Mouse (Mus musculus) retina, embryonic 14.5 days (tissue): ENCODE data around the gene Rprd2.
"Not testable (repeated sequence)": the region's sequence is repeated elsewhere in the genome, so short reads cannot be mapped to it uniquely, and the experiment has no call there.

Source experiments
- DNase-seq: peaks from one replicate; pipeline ENCODE4 v3.0.0-alpha.2; 2015; ENCODE audit warnings: low spot score

The Rprd2 gene

GRCm38 (mm10) chr3:95818026-95818511, 594 bp downstream of the Rprd2 start:
- peak; percentile 63 for DNase-seq

DNA sequence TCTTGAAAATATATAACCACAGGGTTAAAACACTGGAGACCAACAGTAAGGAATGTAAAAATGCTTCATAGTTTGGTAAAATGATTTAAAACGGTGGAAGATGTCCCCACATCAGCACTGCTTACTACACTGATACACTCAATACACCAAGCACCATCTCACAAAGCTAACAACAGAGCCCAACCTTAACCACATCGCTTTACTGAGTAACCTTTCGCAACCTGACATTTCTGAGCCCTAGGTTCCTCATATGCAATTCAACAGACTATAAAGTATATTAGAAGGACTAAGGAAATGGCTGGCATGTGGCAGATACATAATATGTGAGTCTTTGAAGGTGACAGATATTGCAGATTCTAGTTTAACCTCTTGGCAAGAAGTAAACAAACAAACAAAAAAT, 2.0 kb downstream of the Rprd2 start:
- no peak for DNase-seq

DNA sequence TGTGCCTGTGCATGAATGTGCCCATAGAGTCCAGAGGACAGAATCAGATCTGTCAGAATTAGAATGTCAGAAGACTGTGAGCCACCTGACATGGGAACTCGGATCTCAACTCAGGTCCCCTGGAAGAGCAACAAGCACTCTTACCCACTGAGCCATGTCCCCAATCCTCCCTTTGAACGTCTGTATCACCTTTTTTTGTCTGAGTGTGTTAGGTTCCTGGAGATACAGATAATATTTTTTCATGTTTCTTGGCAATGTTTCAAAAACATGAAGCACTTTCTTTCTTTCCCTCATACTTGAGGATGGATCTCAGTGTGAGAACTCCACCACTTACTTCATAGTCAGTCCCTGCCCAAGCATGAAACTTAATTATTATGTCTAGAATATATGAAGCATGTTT, 10.3 kb downstream of the Rprd2 start:
- DNase-seq = no peak

- not testable (repeated sequence) for DNase-seq
Observed at GRCm38 (mm10) chr3:95807630-95808029, 11.0 kb downstream of the Rprd2 start.

DNA sequence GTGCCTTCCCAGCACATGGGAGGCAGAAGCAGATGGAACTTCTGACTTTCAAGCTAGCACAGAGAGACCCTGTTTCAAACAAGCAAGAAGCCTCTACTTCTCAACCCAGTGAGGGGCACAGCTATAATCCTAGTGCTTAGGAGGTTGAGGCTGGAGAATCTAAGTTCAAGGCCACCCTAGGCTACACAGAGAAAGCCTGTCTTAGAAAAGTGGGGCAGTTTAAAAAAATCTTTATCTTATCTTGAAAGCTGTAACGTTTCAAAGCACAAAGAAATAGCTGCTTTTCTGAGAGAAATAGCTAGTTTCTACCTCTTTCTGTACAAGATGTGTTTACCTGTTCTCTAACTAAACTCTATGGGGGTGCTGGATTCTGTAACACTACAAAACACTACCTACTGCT, 12.0 kb downstream of the Rprd2 start:
- DNase-seq = no peak

DNA sequence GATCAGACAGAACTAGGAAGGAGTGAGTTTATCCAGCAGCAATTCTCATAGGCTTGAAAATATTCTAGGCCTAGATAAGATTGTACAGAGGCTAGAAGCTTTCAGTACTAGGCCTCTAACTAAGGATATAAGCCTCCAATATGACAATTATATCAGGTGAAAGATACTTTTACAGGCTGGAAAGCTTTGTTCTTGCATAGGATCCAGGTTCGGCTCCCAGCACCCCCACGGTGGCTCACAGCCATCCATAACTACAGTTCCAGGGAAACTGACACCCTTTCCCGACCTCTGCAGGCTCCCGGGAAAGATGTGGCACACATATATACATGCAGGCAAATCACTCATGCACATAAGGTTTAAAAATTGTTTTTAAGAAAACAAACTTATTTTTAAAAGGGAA, 14.8 kb downstream of the Rprd2 start:
- no peak for DNase-seq

GRCm38 (mm10) chr3:95798756-95799155, 19.9 kb downstream of the Rprd2 start:
- DNase-seq = no peak

GRCm38 (mm10) chr3:95794299-95794698, 24.4 kb downstream of the Rprd2 start:
- DNase-seq = no peak

DNA sequence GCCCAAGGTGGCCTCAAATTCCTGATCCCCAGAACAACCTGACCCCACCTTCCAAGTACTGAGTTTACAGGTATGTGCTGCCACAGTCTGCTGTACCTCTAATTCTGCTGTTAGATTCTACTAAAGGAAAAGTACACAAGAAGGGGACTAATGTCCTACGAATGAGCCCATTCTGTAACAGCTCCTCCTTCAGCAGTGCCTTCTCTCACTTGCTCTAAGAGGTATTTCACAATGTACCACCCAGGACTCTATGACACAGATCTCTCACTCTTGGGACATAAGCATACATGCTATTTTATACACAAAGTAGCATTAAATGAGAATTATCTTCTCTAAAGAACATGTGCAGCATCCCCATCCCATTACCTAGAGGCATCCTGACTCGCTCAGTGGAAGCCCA, 25.0 kb downstream of the Rprd2 start:
- no peak for DNase-seq

- DNase-seq = no peak
Observed at GRCm38 (mm10) chr3:95785501-95785900, 33.2 kb downstream of the Rprd2 start.

DNA sequence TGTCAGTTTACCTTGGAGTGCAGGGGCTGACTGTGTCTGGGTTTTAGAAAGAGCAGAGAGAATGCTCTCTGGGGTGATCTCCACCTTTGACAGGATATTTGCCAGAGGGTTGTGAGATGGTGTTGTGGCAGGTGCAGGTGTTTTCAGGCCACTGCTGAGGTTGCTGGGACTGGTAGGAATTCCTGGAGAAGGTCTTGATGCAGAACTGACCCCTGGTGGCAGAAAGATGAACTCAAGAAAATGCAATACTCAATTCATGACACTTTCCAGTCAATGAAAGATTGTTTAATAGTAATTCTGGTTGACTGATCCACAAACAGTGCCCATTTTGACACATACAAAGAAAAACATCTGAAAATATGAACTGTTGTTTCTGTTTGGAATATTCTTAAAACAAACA, 46.7 kb downstream of the Rprd2 start:
- DNase-seq = peak; percentile 63

DNA sequence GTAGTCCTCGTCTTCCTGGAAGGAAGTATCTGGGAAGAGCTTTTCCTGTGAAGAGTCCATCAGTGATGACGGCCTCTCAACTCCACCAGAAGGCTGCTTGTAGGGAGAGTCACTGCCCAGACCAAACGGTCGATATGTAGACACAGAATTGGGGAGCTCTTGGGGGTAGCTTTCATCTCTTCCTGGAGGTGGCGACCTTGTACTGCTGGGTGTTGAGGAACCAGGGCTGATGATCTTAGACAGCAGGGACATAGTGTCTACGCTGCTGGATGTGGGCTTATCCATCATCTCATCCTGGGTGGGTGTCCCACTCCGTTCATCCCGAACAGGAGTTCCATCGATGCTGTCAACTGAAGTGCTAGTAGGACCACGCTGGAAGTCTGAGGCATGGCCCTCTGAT, 53.1 kb downstream of the Rprd2 start:
- no peak for DNase-seq

- DNase-seq = no peak
Observed at GRCm38 (mm10) chr3:95763811-95764210, 54.9 kb downstream of the Rprd2 start.

DNA sequence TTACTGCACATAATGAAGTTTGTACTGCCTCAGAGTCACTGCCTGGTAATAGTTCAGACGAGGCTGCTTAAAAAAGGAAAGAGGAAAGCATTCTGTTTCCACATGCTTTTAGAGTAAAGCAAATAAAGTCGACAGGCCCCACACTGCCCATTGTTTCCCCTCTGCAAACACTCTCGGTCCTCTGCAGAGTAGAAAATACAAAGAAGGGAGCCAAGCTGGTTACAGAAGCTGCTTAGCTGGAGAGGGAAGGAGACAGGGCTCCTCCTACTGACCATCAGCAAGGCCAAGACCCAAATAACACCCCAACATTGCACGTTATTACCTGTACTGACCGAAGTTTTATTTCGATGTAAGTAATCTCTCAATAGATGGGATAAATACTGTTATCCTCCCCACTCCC, 55.7 kb downstream of the Rprd2 start:
- DNase-seq = no peak

- DNase-seq = no peak
Observed at GRCm38 (mm10) chr3:95761771-95762170, 56.9 kb downstream of the Rprd2 start.

GRCm38 (mm10) chr3:95760656-95761055, 58.0 kb downstream of the Rprd2 start:
- no peak for DNase-seq

- DNase-seq = no peak
Observed at GRCm38 (mm10) chr3:95760106-95760505, 58.6 kb downstream of the Rprd2 start, which contains the start of gene Tars2. Gene Tars2, minus strand, starts transcription at chr3:95760206.

DNA sequence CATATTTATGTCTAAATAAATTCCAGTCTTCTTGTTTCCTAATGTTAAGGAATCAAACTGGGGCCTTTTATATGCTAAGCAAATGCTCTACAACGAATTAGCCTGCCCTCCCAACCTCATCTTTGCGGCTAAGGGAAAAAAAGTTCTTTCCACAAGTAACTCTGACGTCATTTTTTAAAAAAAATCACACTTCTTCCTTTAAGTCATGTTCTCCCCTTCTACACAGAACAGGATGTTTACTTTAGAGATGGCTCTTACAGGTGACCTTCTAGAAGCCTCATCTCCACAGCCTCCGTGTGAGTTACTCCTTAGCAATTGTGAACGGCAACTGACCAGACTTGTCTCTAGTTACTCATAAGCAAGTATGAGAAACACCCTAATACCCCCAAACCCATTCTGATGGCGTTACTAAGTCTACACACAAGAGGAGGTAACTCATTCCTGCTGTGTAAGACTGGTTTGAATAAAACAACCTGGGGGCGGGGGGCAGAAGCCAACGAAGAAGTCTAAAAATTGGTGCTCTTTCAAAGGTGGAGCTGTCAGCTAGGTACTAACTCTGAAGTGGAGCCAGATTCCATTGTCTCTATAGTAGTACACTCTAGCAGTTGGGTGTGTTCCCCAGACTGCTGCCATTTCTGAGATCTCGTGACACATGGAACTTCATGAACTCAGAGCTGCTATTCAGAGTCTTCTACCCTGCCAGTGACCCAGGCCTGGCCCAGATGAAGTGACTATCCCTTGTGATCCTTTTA, 60.0 kb downstream of the Rprd2 start:
- DNase-seq = no peak

DNA sequence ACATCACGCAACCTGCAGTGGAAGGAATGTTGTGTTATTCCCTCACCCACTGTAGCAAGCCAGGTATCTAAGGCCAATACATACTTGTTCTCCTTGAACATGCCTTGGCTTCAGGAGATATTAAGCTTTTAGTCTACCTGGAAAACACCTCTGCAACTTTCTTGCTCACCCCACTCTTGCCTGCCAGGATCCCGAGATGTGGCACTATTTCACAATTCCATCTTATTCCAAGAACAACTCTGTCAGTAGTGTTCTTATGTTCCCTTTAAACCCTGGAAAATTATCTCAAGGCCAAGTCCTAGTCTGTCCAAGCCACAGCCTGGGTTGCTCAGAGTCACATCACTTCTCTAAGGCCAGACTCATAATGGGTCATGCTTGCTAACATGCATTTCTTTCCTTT, 61.9 kb downstream of the Rprd2 start:
- DNase-seq = no peak

GRCm38 (mm10) chr3:95754345-95755206, 64.1 kb downstream of the Rprd2 start:
- DNase-seq = peak; percentile 95

- no peak for DNase-seq
Observed at GRCm38 (mm10) chr3:95752935-95753334, 65.7 kb downstream of the Rprd2 start.

- no peak for DNase-seq
Observed at GRCm38 (mm10) chr3:95740406-95740805, 78.3 kb downstream of the Rprd2 start.
